Comparison of ENCODE assay signal across 27 mouse cellular contexts in the genomic region with DNA sequence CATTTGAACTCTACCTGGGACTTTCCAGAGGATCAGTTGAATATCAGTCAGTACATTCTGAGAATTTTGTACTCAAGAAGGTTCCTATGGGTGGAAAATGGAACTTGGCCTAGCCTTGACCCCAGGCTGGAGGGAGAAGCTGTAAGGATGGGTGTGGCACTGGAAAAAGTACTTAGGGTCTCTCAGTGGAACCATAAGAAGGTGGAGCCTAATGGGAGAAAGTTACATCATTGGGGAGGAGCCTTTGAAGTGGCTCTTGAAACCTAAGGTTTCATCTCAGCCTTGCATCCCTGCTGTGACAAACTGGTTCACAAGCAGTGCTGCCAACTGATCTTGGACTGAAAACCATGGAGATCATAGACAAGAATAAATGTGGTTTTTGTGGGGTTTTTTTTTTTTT.
"Had no signal": no experiment of that assay in that cellular context is flagged by ENCODE, and none has a peak within 500 bp of the region (broad histone marks: within the 10 kb centered on the region; RNA-seq: fewer than 3 reads in every experiment).

No protein-coding gene starts in this region.

- DNase-seq: gastrocnemius, postnatal 14 days; gastrocnemius, postnatal 36 days; heart, adult 11 months; heart, adult 2 months; heart, postnatal 14 days; heart, postnatal 36 days; kidney, adult 11 months; kidney, adult 8-10 months; kidney, postnatal 10 days; kidney, postnatal 25 days; kidney, postnatal 4 days; liver; liver, embryonic 13.5 days; liver, postnatal 0 days had no signal

- ATAC-seq: hindbrain, postnatal 0 days; intestine, embryonic 16.5 days; liver, postnatal 0 days had no signal

- H3K27me3 ChIP-seq: heart, embryonic 13.5 days; heart, embryonic 15.5 days; hindbrain, embryonic 13.5 days; hindbrain, embryonic 15.5 days; limb, embryonic 12.5 days; liver, embryonic 13.5 days; liver, embryonic 15.5 days had no signal

- H3K4me1 ChIP-seq: heart, embryonic 13.5 days; heart, embryonic 15.5 days; hindbrain, embryonic 13.5 days; hindbrain, embryonic 15.5 days; limb, embryonic 10.5 days; limb, embryonic 12.5 days; liver, embryonic 13.5 days; liver, embryonic 15.5 days had no signal

- H3K9ac ChIP-seq: heart, embryonic 13.5 days; heart, embryonic 15.5 days; hindbrain, embryonic 13.5 days; hindbrain, embryonic 15.5 days; limb, embryonic 12.5 days; liver, embryonic 13.5 days; liver, embryonic 15.5 days; liver, postnatal 0 days had no signal

- H3K9me3 ChIP-seq: heart, embryonic 13.5 days; heart, embryonic 15.5 days; hindbrain, embryonic 13.5 days; limb, embryonic 10.5 days; limb, embryonic 12.5 days; liver, embryonic 13.5 days; liver, embryonic 15.5 days had no signal

- H3K27ac ChIP-seq: heart, adult 2 months; heart, embryonic 13.5 days; heart, embryonic 15.5 days; hindbrain, embryonic 13.5 days; hindbrain, embryonic 15.5 days; hindbrain, postnatal 0 days; layer of hippocampus, adult 2 months; left cerebral cortex, adult 2 months; limb, embryonic 10.5 days; limb, embryonic 12.5 days; liver, embryonic 13.5 days; liver, embryonic 15.5 days had no signal

- H3K36me3 ChIP-seq: heart, embryonic 13.5 days; heart, embryonic 15.5 days; hindbrain, embryonic 13.5 days; hindbrain, embryonic 15.5 days; limb, embryonic 10.5 days; limb, embryonic 12.5 days; liver, embryonic 13.5 days; liver, embryonic 15.5 days had no signal

- H3K4me3 ChIP-seq: heart, adult 2 months; heart, embryonic 13.5 days; heart, embryonic 15.5 days; hindbrain, embryonic 13.5 days; hindbrain, embryonic 15.5 days; layer of hippocampus, adult 2 months; left cerebral cortex, adult 2 months; limb, embryonic 10.5 days; limb, embryonic 12.5 days; liver, embryonic 13.5 days; liver, embryonic 15.5 days had no signal

- H3K4me2 ChIP-seq: heart, embryonic 11.5 days; heart, embryonic 13.5 days; heart, embryonic 15.5 days; hindbrain, embryonic 13.5 days; hindbrain, embryonic 15.5 days; limb, embryonic 12.5 days; liver, embryonic 11.5 days; liver, embryonic 13.5 days; liver, embryonic 15.5 days had no signal
